Mouse (Mus musculus) neural tube, embryonic 14.5 days (tissue): ENCODE measurements around the gene Ubn2. TPM values are rescaled to one million over a fixed set of nuclear protein-coding genes. Genes with fewer than 3 reads are reported as not detected.
A peak's percentile ranks its signal among the peaks of the same experiment; 100 is the strongest.
"Not testable (repeated sequence)": the region's sequence is repeated elsewhere in the genome, so short reads cannot be mapped to it uniquely, and the experiment has no call there.

Experiments used
- ATAC-seq: fragments of 200-750 bp; cut with Nextera tagmentation; 2 replicates; pipeline ENCODE4 v1.8.0; 2017; ENCODE audit warnings: low read depth, mild to moderate bottlenecking, moderate TSS enrichment, moderate library complexity
- H3K27ac ChIP-seq: fragments of 300-500 bp; sonication (generic); 2 replicates; pipeline ENCODE4 v1.5.1; 2014; ENCODE audit warnings: low read depth, mild to moderate bottlenecking, control low read depth, low read length, moderate library complexity, mixed read lengths
- H3K27me3 ChIP-seq: fragments of 300-500 bp; sonication (generic); 2 replicates; pipeline ENCODE4 v1.6.1; 2014; ENCODE audit warnings: low read length; ENCODE audit not compliant: control insufficient read depth, insufficient read depth
- H3K36me3 ChIP-seq: fragments of 300-500 bp; sonication (generic); 2 replicates; pipeline ENCODE4 v1.6.1; 2014; ENCODE audit warnings: low read length, mixed read lengths; ENCODE audit not compliant: control insufficient read depth, insufficient read depth
- H3K4me1 ChIP-seq: fragments of 300-500 bp; sonication (generic); 2 replicates; pipeline ENCODE4 v1.6.1; 2014; ENCODE audit warnings: low read length; ENCODE audit not compliant: control insufficient read depth, insufficient read depth
- H3K4me2 ChIP-seq: fragments of 300-500 bp; sonication (generic); 2 replicates; pipeline ENCODE4 v1.6.1; 2014; ENCODE audit warnings: mild to moderate bottlenecking, low read depth, low read length, control low read depth
- H3K4me3 ChIP-seq: fragments of 300-500 bp; sonication (generic); 2 replicates; pipeline ENCODE4 v1.5.1; 2014; ENCODE audit warnings: low read depth, low read length, control low read depth, mixed read lengths
- H3K9ac ChIP-seq: fragments of 300-500 bp; sonication (generic); replicated peaks from 2 replicates; pipeline ENCODE4 v1.6.1; 2014; ENCODE audit warnings: low read depth, mild to moderate bottlenecking, control low read depth, low read length, mixed read lengths
- H3K9me3 ChIP-seq: fragments of 300-500 bp; sonication (generic); 2 replicates; pipeline ENCODE4 v1.6.1; 2016; ENCODE audit warnings: low read length; ENCODE audit not compliant: control insufficient read depth
- WGBS: fragments of 180-500 bp; shearing (Covaris S2); extraction: QIAGEN DNeasy Blood & Tissue Kit; methylation state at CpG from one replicate; pipeline ENCODE4 v1.1.7; 2014; 5-methylcytosine and 5-hydroxymethylcytosine counted together
- polyA plus RNA-seq: library from polyadenylated mRNA; unstranded; fragments of >200 nt; fragmentation: Nextera tagmentation; extraction: Ambion mirVana; gene quantifications from 2 replicates; pipeline ENCODE4 v1.2.1, GENCODE M21; 2014

The Ubn2 gene
- 26.5 and 32.5 TPM in 2 replicates for polyA plus RNA-seq

GRCm38 (mm10) chr6:38433261-38434033 is at the start of gene Ubn2:
TSS of gene Ubn2 (plus strand) at chr6:38433950.
- Histone ChIP-seq H3K4me2 (peak within 1 kb of the TSS; percentile 65), H3K9me3 (no peaks in the 10 kb centered on the region), H3K27ac (peak within 1 kb of the TSS; percentile 98), H3K27me3 (no peaks in the 10 kb centered on the region), H3K36me3 (no peaks in the 10 kb centered on the region), H3K9ac (peak within 1 kb of the TSS; percentile 88), H3K4me1 (peaks cover 11% of the 10 kb centered on the region; the same call in 1 of the 2 replicates), H3K4me3 (peak within 1 kb of the TSS; percentile 95)
- WGBS: under 1% methylated on average over 64 of the region's 64 CpGs
- ATAC-seq: peak; percentile 98

GRCm38 (mm10) chr6:38389671-38390070 is 44.1 kb upstream of the Ubn2 start:
- WGBS: 88% methylated on average over 3 of the region's 3 CpGs
- Histone ChIP-seq H3K4me1 (no peaks in the 10 kb centered on the region), H3K9me3 (no peaks in the 10 kb centered on the region), H3K36me3 (peaks cover 13% of the 10 kb centered on the region), H3K9ac (no peak overlapping the region), H3K4me2 (no peak overlapping the region), H3K27ac (no peak overlapping the region), H3K4me3 (no peak overlapping the region), H3K27me3 (no peaks in the 10 kb centered on the region)
- ATAC-seq: no peak

- H3K4me3 ChIP-seq: peak overlapping the region; percentile 95; the same call in 1 of the 2 replicates
- not testable (repeated sequence) for ATAC-seq, H3K9me3 ChIP-seq, H3K27ac ChIP-seq, H3K4me1 ChIP-seq, H3K9ac ChIP-seq, H3K27me3 ChIP-seq, H3K36me3 ChIP-seq
- H3K4me2 ChIP-seq: peak overlapping the region; percentile 53; the same call in 1 of the 2 replicates
- 79% methylated on average over 5 of the region's 5 CpGs for WGBS
These were observed 1.3 kb upstream of the Ubn2 start for GRCm38 (mm10) chr6:38432457-38432856.

- H3K9me3 ChIP-seq: no peaks in the 10 kb centered on the region
- WGBS: under 1% methylated on average over 85 of the region's 118 CpGs
These were observed 589 bp downstream of the Ubn2 start for GRCm38 (mm10) chr6:38434055-38435023.

GRCm38 (mm10) chr6:38443842-38444241 is 10.1 kb downstream of the Ubn2 start:
- Histone ChIP-seq H3K4me2 (no peak overlapping the region), H3K27ac (no peak overlapping the region), H3K4me3 (no peak overlapping the region), H3K27me3 (no peaks in the 10 kb centered on the region), H3K9ac (no peak overlapping the region), H3K4me1 (no peaks in the 10 kb centered on the region), H3K9me3 (no peaks in the 10 kb centered on the region), H3K36me3 (peaks cover 24% of the 10 kb centered on the region)
- ATAC-seq: no peak
- 90% methylated on average over 3 of the region's 3 CpGs for WGBS

More at GRCm38 (mm10) chr6:38434055-38435023, 589 bp downstream of the Ubn2 start:
- Histone ChIP-seq H3K4me3 (peak overlapping the region; percentile 95), H3K9ac (peak overlapping the region; percentile 88), H3K27me3 (no peaks in the 10 kb centered on the region), H3K4me1 (peaks cover 11% of the 10 kb centered on the region; the same call in 1 of the 2 replicates), H3K27ac (peak overlapping the region; percentile 98), H3K36me3 (no peaks in the 10 kb centered on the region), H3K4me2 (peak overlapping the region; percentile 65)
- ATAC-seq: peak; percentile 82

- no peak overlapping the region for H3K4me3 ChIP-seq
- no peak overlapping the region for H3K27ac ChIP-seq
- no peaks in the 10 kb centered on the region for H3K9me3 ChIP-seq
- no peak overlapping the region for H3K4me2 ChIP-seq
- no peak overlapping the region for H3K9ac ChIP-seq
- peaks cover 15% of the 10 kb centered on the region for H3K36me3 ChIP-seq
- H3K27me3 ChIP-seq: no peaks in the 10 kb centered on the region
- no peak for ATAC-seq
- H3K4me1 ChIP-seq: no peaks in the 10 kb centered on the region
- WGBS: 87% methylated on average over 2 of the region's 2 CpGs
These were observed 14.5 kb downstream of the Ubn2 start for GRCm38 (mm10) chr6:38448295-38448694.

GRCm38 (mm10) chr6:38453049-38453448 is 19.3 kb downstream of the Ubn2 start:
- H3K4me1 ChIP-seq: no peaks in the 10 kb centered on the region
- no peaks in the 10 kb centered on the region for H3K27me3 ChIP-seq
- H3K4me2 ChIP-seq: no peak overlapping the region
- H3K36me3 ChIP-seq: peaks cover 20% of the 10 kb centered on the region
- H3K27ac ChIP-seq: no peak overlapping the region
- no peak overlapping the region for H3K4me3 ChIP-seq
- no peaks in the 10 kb centered on the region for H3K9me3 ChIP-seq
- no peak for ATAC-seq
- no peak overlapping the region for H3K9ac ChIP-seq
- WGBS: 94% methylated on average over 4 of the region's 4 CpGs

- H3K9ac ChIP-seq, H3K4me2 ChIP-seq, H3K27ac ChIP-seq, ATAC-seq, H3K4me3 ChIP-seq, H3K27me3 ChIP-seq, H3K4me1 ChIP-seq, H3K9me3 ChIP-seq: not testable (repeated sequence)
- peaks cover 19% of the 10 kb centered on the region for H3K36me3 ChIP-seq
These were observed 22.7 kb downstream of the Ubn2 start for GRCm38 (mm10) chr6:38456425-38456824.
